ENCODE assay signal across 9 mouse cellular contexts in the genomic region with DNA sequence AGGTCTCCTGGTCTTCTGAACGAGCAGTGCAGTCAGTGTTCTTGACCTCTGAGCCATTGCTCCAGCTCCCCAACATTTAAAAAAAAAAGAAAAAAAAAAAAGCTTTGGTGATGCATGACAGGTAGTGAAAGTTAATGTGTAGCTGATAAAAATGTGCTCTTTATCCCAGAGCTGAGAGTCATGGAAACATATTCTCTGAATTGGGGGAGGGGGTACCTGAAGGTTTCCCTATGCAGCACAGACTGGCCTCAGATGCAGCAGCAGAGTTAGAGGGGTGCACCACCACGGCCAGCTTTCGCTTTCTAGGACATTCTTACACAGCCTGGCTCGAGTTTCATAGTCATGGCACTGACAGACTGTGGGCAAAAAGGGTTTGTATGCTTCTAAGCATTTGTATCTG.
A peak's percentile ranks its signal among the peaks of the same experiment; 100 is the strongest.
DNase-seq lines count a peak whose midpoint lies in the region; ATAC-seq and TF ChIP-seq lines count a peak whose summit lies in the region.
"Had no signal": no experiment of that assay in that cellular context is flagged by ENCODE, and none has a peak within 500 bp of the region (broad histone marks: within the 10 kb centered on the region; RNA-seq: fewer than 3 reads in every experiment).

No protein-coding gene starts in this region.

- TF ChIP-seq POLR2A in lung, adult 2 months (IDR thresholded peaks at IDR 0.05; ENCODE audit: borderline replicate concordance, extremely low read depth, low read depth, low read length), result no peak

- 87% methylated on average over 4 of the region's 4 CpGs for WGBS in forebrain, embryonic 10.5 days
- WGBS in forebrain, embryonic 14.5 days, result 71% methylated on average over 4 of the region's 4 CpGs
- WGBS in lung, embryonic 15.5 days, result 37% methylated on average over 4 of the region's 4 CpGs
- WGBS in lung, adult 2 months, result 35% methylated on average over 4 of the region's 4 CpGs
- WGBS in neural tube, embryonic 15.5 days, result 70% methylated on average over 4 of the region's 4 CpGs

- H3K4me3 ChIP-seq in forebrain, embryonic 10.5 days, result no peak overlapping the region
- H3K4me3 ChIP-seq in forebrain, embryonic 14.5 days (ENCODE audit: low read depth, low read length), result no peak overlapping the region
- H3K4me3 ChIP-seq in lung, embryonic 15.5 days, result no peak overlapping the region
- no peak overlapping the region for H3K4me3 ChIP-seq in lung, adult 2 months (replicated peaks; ENCODE audit: extremely low read depth, low read depth, low read length)
- H3K4me3 ChIP-seq in neural tube, embryonic 15.5 days (replicated peaks), result no peak overlapping the region

- no peak overlapping the region for H3K4me2 ChIP-seq in forebrain, embryonic 14.5 days (ENCODE audit: low read length)
- no peak overlapping the region for H3K4me2 ChIP-seq in lung, embryonic 15.5 days
- no peak overlapping the region for H3K4me2 ChIP-seq in neural tube, embryonic 15.5 days

- H3K36me3 ChIP-seq in forebrain, embryonic 10.5 days (replicated peaks), result peaks cover 20% of the 10 kb centered on the region
- H3K36me3 ChIP-seq in forebrain, embryonic 14.5 days (ENCODE audit: control insufficient read depth, insufficient read depth, low read length), result peaks cover 12% of the 10 kb centered on the region; the same call in 1 of the 2 replicates
- H3K36me3 ChIP-seq in lung, embryonic 15.5 days, result peaks cover 10% of the 10 kb centered on the region; the same call in 1 of the 2 replicates
- H3K36me3 ChIP-seq in neural tube, embryonic 15.5 days, result no peaks in the 10 kb centered on the region

- H3K4me1 ChIP-seq in forebrain, embryonic 10.5 days, result peaks cover 76% of the 10 kb centered on the region
- peaks cover 22% of the 10 kb centered on the region for H3K4me1 ChIP-seq in forebrain, embryonic 14.5 days (ENCODE audit: control insufficient read depth, insufficient read depth, low read length)
- H3K4me1 ChIP-seq in lung, embryonic 15.5 days, result peaks cover 78% of the 10 kb centered on the region
- peaks cover 70% of the 10 kb centered on the region for H3K4me1 ChIP-seq in lung, adult 2 months (ENCODE audit: control insufficient read depth, insufficient read depth, low read length)
- H3K4me1 ChIP-seq in neural tube, embryonic 15.5 days, result peaks cover 58% of the 10 kb centered on the region

- no peaks in the 10 kb centered on the region for H3K9me3 ChIP-seq in forebrain, embryonic 10.5 days
- no peaks in the 10 kb centered on the region for H3K9me3 ChIP-seq in forebrain, embryonic 14.5 days (replicated peaks; ENCODE audit: control insufficient read depth, low read length)
- H3K9me3 ChIP-seq in lung, embryonic 15.5 days, result no peaks in the 10 kb centered on the region
- H3K9me3 ChIP-seq in neural tube, embryonic 15.5 days (replicated peaks), result no peaks in the 10 kb centered on the region

- DNase-seq in forebrain, embryonic 10.5 days (ENCODE audit: extremely low spot score, low spot score), result no peak
- DNase-seq in forebrain, embryonic 14.5 days (ENCODE audit: low spot score), result no peak
- no peak for DNase-seq in lung, adult 2 months
- DNase-seq in kidney, postnatal 10 days, result peak; percentile 31
- no peak for DNase-seq in cerebellum, adult 11-12 months
- DNase-seq in urinary bladder, postnatal 25 days (ENCODE audit: low spot score), result no peak
- DNase-seq: cerebellum, postnatal 25 days had no signal

- no peak overlapping the region for H3K9ac ChIP-seq in forebrain, embryonic 14.5 days (ENCODE audit: low read length)
- no peak overlapping the region for H3K9ac ChIP-seq in lung, embryonic 15.5 days
- no peak overlapping the region for H3K9ac ChIP-seq in neural tube, embryonic 15.5 days (replicated peaks)

- no peak for TF ChIP-seq CTCF in lung, adult 2 months (IDR thresholded peaks at IDR 0.05; ENCODE audit: insufficient read depth, low read length)

- no peaks in the 10 kb centered on the region for H3K27me3 ChIP-seq in forebrain, embryonic 10.5 days (ENCODE audit: poor library complexity, severe bottlenecking)
- no peaks in the 10 kb centered on the region for H3K27me3 ChIP-seq in forebrain, embryonic 14.5 days (replicated peaks; ENCODE audit: control insufficient read depth, insufficient read depth, low read length)
- H3K27me3 ChIP-seq in lung, embryonic 15.5 days, result no peaks in the 10 kb centered on the region
- H3K27me3 ChIP-seq in neural tube, embryonic 15.5 days (replicated peaks), result no peaks in the 10 kb centered on the region

- ATAC-seq in forebrain, embryonic 14.5 days, result no peak
- ATAC-seq in lung, embryonic 15.5 days (ENCODE audit: borderline replicate concordance, extremely low read depth, low FRiP score, low TSS enrichment), result no peak
- ATAC-seq in neural tube, embryonic 15.5 days (ENCODE audit: low FRiP score), result no peak

- H3K27ac ChIP-seq in forebrain, embryonic 10.5 days, result peak overlapping the region; percentile 56
- no peak overlapping the region for H3K27ac ChIP-seq in forebrain, embryonic 14.5 days (ENCODE audit: low read depth, low read length)
- peak overlapping the region; percentile 95 for H3K27ac ChIP-seq in lung, embryonic 15.5 days
- H3K27ac ChIP-seq in neural tube, embryonic 15.5 days (replicated peaks), result peak overlapping the region; percentile 58
